13 mouse cellular contexts compared by ENCODE assay signal in genomic region chr11:76341163-76341562, GRCm38 (mm10). TPM values are rescaled to one million over a fixed set of nuclear protein-coding genes. Genes with fewer than 3 reads are reported as not detected.
DNase-seq lines count a peak whose midpoint lies in the region; ATAC-seq and TF ChIP-seq lines count a peak whose summit lies in the region.
"Had no signal": no experiment of that assay in that cellular context is flagged by ENCODE, and none has a peak within 500 bp of the region (broad histone marks: within the 10 kb centered on the region; RNA-seq: fewer than 3 reads in every experiment).

No protein-coding gene starts in this region.

- peak overlapping the region; percentile 43; the same call in 1 of the 2 replicates for H3K27ac ChIP-seq in hindbrain, embryonic 14.5 days
- no peak overlapping the region for H3K27ac ChIP-seq in hindbrain, embryonic 10.5 days
- H3K27ac ChIP-seq in lung, embryonic 15.5 days = 0 out of 2 replicates have a peak overlapping the region, but pooled peaks have one; percentile 2
- no peak overlapping the region for H3K27ac ChIP-seq in lung, postnatal 0 days (ENCODE audit: low read length)
- peak overlapping the region; percentile 94 for H3K27ac ChIP-seq in embryonic facial prominence, embryonic 13.5 days
- H3K27ac ChIP-seq in limb, embryonic 15.5 days = 0 out of 2 replicates have a peak overlapping the region, but pooled peaks have one; percentile 43
- H3K27ac ChIP-seq: liver, embryonic 13.5 days had no signal

- no peak overlapping the region for H3K9ac ChIP-seq in hindbrain, embryonic 14.5 days
- no peak overlapping the region for H3K9ac ChIP-seq in lung, embryonic 15.5 days
- H3K9ac ChIP-seq in lung, postnatal 0 days (replicated peaks; ENCODE audit: low read depth) = no peak overlapping the region
- no peak overlapping the region for H3K9ac ChIP-seq in embryonic facial prominence, embryonic 13.5 days
- H3K9ac ChIP-seq in limb, embryonic 15.5 days = no peak overlapping the region
- H3K9ac ChIP-seq: liver, embryonic 13.5 days; stomach, embryonic 15.5 days had no signal

- H3K27me3 ChIP-seq in hindbrain, embryonic 14.5 days (ENCODE audit: control insufficient read depth, insufficient read depth, low read length) = no peaks in the 10 kb centered on the region
- H3K27me3 ChIP-seq in hindbrain, embryonic 10.5 days (ENCODE audit: insufficient read depth, poor library complexity, severe bottlenecking) = no peaks in the 10 kb centered on the region
- H3K27me3 ChIP-seq in lung, embryonic 15.5 days = no peaks in the 10 kb centered on the region
- H3K27me3 ChIP-seq in lung, postnatal 0 days (replicated peaks; ENCODE audit: insufficient read depth, low read length) = no peaks in the 10 kb centered on the region
- H3K27me3 ChIP-seq in embryonic facial prominence, embryonic 13.5 days = no peaks in the 10 kb centered on the region
- no peaks in the 10 kb centered on the region for H3K27me3 ChIP-seq in limb, embryonic 15.5 days
- H3K27me3 ChIP-seq: liver, embryonic 13.5 days; stomach, embryonic 15.5 days had no signal

- no peak overlapping the region for H3K4me3 ChIP-seq in hindbrain, embryonic 14.5 days (replicated peaks; ENCODE audit: low read length)
- no peak overlapping the region for H3K4me3 ChIP-seq in hindbrain, embryonic 10.5 days
- no peak overlapping the region for H3K4me3 ChIP-seq in lung, embryonic 15.5 days
- no peak overlapping the region for H3K4me3 ChIP-seq in lung, postnatal 0 days (ENCODE audit: low read depth, low read length)
- no peak overlapping the region for H3K4me3 ChIP-seq in embryonic facial prominence, embryonic 13.5 days
- H3K4me3 ChIP-seq in limb, embryonic 15.5 days = no peak overlapping the region
- H3K4me3 ChIP-seq: erythroblast, embryonic 14.5 days; liver, embryonic 13.5 days; stomach, embryonic 15.5 days had no signal

- no peak for ATAC-seq in hindbrain, embryonic 14.5 days (ENCODE audit: low FRiP score)
- no peak for ATAC-seq in lung, embryonic 15.5 days (ENCODE audit: borderline replicate concordance, extremely low read depth, low FRiP score, low TSS enrichment)
- no peak for ATAC-seq in lung, postnatal 0 days
- ATAC-seq in embryonic facial prominence, embryonic 13.5 days (ENCODE audit: insufficient number of reproducible peaks, insufficient read depth, low FRiP score, low TSS enrichment, low read depth) = no peak
- ATAC-seq in limb, embryonic 15.5 days (ENCODE audit: insufficient number of reproducible peaks, low FRiP score, low TSS enrichment, low read depth) = no peak

- TF ChIP-seq CTCF in lung, postnatal 0 days (IDR thresholded peaks at IDR 0.05) = no peak

- WGBS in hindbrain, embryonic 14.5 days = 50% methylated on average over 14 of the region's 14 CpGs
- 78% methylated on average over 14 of the region's 14 CpGs for WGBS in hindbrain, embryonic 10.5 days
- 54% methylated on average over 14 of the region's 14 CpGs for WGBS in lung, embryonic 15.5 days
- 71% methylated on average over 14 of the region's 14 CpGs for WGBS in lung, postnatal 0 days
- 19% methylated on average over 14 of the region's 14 CpGs for WGBS in embryonic facial prominence, embryonic 13.5 days
- WGBS in limb, embryonic 15.5 days = 26% methylated on average over 14 of the region's 14 CpGs

- H3K4me2 ChIP-seq in hindbrain, embryonic 14.5 days (replicated peaks) = no peak overlapping the region
- H3K4me2 ChIP-seq in lung, embryonic 15.5 days = no peak overlapping the region
- H3K4me2 ChIP-seq in lung, postnatal 0 days (replicated peaks; ENCODE audit: low read depth, low read length) = no peak overlapping the region
- H3K4me2 ChIP-seq in embryonic facial prominence, embryonic 13.5 days = peak overlapping the region; percentile 31
- H3K4me2 ChIP-seq in limb, embryonic 15.5 days = no peak overlapping the region
- H3K4me2 ChIP-seq: liver, embryonic 13.5 days; stomach, embryonic 15.5 days had no signal

- no peaks in the 10 kb centered on the region for H3K9me3 ChIP-seq in hindbrain, embryonic 14.5 days (ENCODE audit: control insufficient read depth, low read length)
- no peaks in the 10 kb centered on the region for H3K9me3 ChIP-seq in hindbrain, embryonic 10.5 days
- no peaks in the 10 kb centered on the region for H3K9me3 ChIP-seq in lung, embryonic 15.5 days
- H3K9me3 ChIP-seq in lung, postnatal 0 days (ENCODE audit: low read length) = no peaks in the 10 kb centered on the region
- H3K9me3 ChIP-seq in embryonic facial prominence, embryonic 13.5 days = no peaks in the 10 kb centered on the region
- H3K9me3 ChIP-seq in limb, embryonic 15.5 days = no peaks in the 10 kb centered on the region
- H3K9me3 ChIP-seq: liver, embryonic 13.5 days; stomach, embryonic 15.5 days had no signal

- TF ChIP-seq EP300 in lung, postnatal 0 days (IDR thresholded peaks at IDR 0.05) = no peak

- DNase-seq in hindbrain, embryonic 14.5 days (ENCODE audit: low spot score) = no peak
- DNase-seq in hindbrain, embryonic 10.5 days (ENCODE audit: low spot score) = no peak
- no peak for DNase-seq in lung, postnatal 0 days (ENCODE audit: low spot score)
- DNase-seq in adrenal gland, postnatal 10 days = no peak
- DNase-seq: liver, embryonic 13.5 days; lung, postnatal 4 days; right cerebral cortex, postnatal 4 days; thymus, postnatal 36 days had no signal

- H3K4me1 ChIP-seq in hindbrain, embryonic 14.5 days (replicated peaks; ENCODE audit: control insufficient read depth, insufficient read depth, low read length) = peaks cover 16% of the 10 kb centered on the region; the same call in 1 of the 2 replicates
- peaks cover 17% of the 10 kb centered on the region for H3K4me1 ChIP-seq in hindbrain, embryonic 10.5 days (replicated peaks)
- H3K4me1 ChIP-seq in lung, embryonic 15.5 days = peaks cover 56% of the 10 kb centered on the region
- H3K4me1 ChIP-seq in lung, postnatal 0 days (ENCODE audit: insufficient read depth, low read depth, low read length) = no peaks in the 10 kb centered on the region
- peaks cover 72% of the 10 kb centered on the region for H3K4me1 ChIP-seq in embryonic facial prominence, embryonic 13.5 days
- H3K4me1 ChIP-seq in limb, embryonic 15.5 days = peaks cover 65% of the 10 kb centered on the region

- no peaks in the 10 kb centered on the region for H3K36me3 ChIP-seq in hindbrain, embryonic 14.5 days (replicated peaks; ENCODE audit: control insufficient read depth, insufficient read depth)
- peaks cover 7% of the 10 kb centered on the region; the same call in 1 of the 2 replicates for H3K36me3 ChIP-seq in hindbrain, embryonic 10.5 days
- no peaks in the 10 kb centered on the region for H3K36me3 ChIP-seq in lung, embryonic 15.5 days
- H3K36me3 ChIP-seq in lung, postnatal 0 days (ENCODE audit: insufficient read depth, low read length) = no peaks in the 10 kb centered on the region
- H3K36me3 ChIP-seq in embryonic facial prominence, embryonic 13.5 days = 0 out of 2 replicates have a peak, but pooled peaks cover under 1% of the 10 kb centered on the region
- no peaks in the 10 kb centered on the region for H3K36me3 ChIP-seq in limb, embryonic 15.5 days
- H3K36me3 ChIP-seq: liver, embryonic 13.5 days; stomach, embryonic 15.5 days had no signal

RNA-seq across cellular contexts. Expression of gene Nxn, which starts 57.8 kb away (rescaled TPM):
- 32.0 and 36.0 TPM in 2 replicates for polyA plus RNA-seq in hindbrain, embryonic 14.5 days (2014; fragmentation: Nextera tagmentation; extraction: Ambion mirVana)
- 45.3 and 46.6 TPM in 2 replicates for polyA plus RNA-seq in hindbrain, embryonic 10.5 days (2016; fragmentation: Nextera tagmentation; extraction: Ambion mirVana)
- polyA plus RNA-seq in lung, embryonic 15.5 days (2015; fragmentation: Nextera tagmentation; extraction: Ambion mirVana) = 24.0 and 24.4 TPM in 2 replicates
- 11.7 and 11.9 TPM in 2 replicates for polyA plus RNA-seq in lung, postnatal 0 days (2015; fragmentation: Nextera tagmentation; extraction: Ambion mirVana)
- 76.8 and 77.6 TPM in 2 replicates for polyA plus RNA-seq in embryonic facial prominence, embryonic 13.5 days (2015; fragmentation: Nextera tagmentation; extraction: Ambion mirVana)
- polyA plus RNA-seq in limb, embryonic 15.5 days (2015; fragmentation: Nextera tagmentation; extraction: Ambion mirVana) = 48.1 and 60.8 TPM in 2 replicates
- 10 to 100 TPM; 22.5 to 25.0 TPM for total RNA-seq in adrenal gland, postnatal 10 days (2021)

Comparison
In these comparisons a context has a peak if more than half of its experiments do, and no peak if none do; other contexts are left out.
1. H3K27ac ChIP-seq: peak in hindbrain, embryonic 14.5 days (single experiment), lung, embryonic 15.5 days (single experiment), embryonic facial prominence, embryonic 13.5 days (single experiment) and limb, embryonic 15.5 days (single experiment); none in hindbrain, embryonic 10.5 days (single experiment) and lung, postnatal 0 days (single experiment).